Mouse (Mus musculus): ENCODE data around the gene Cdh23.
"Not testable (repeated sequence)": the region's sequence is repeated elsewhere in the genome, so short reads cannot be mapped to it uniquely, and the experiment has no call there.

Cdh23 gene

GRCm38 (mm10) chr10:60696390-60696789 lies at the start of gene Cdh23:
TSS of gene Cdh23 (minus strand) at chr10:60696490.
- DNase-seq (ENCODE audit: low spot score), result no peak

- DNase-seq (ENCODE audit: low spot score), result no peak
Observed at GRCm38 (mm10) chr10:60744543-60745290, 48.4 kb upstream of the Cdh23 start.

GRCm38 (mm10) chr10:60743681-60744080 lies 47.4 kb upstream of the Cdh23 start:
- no peak for DNase-seq (ENCODE audit: low spot score)

- peak; percentile 25 for DNase-seq (ENCODE audit: low spot score)
Observed at GRCm38 (mm10) chr10:60742942-60743341, 46.7 kb upstream of the Cdh23 start.

GRCm38 (mm10) chr10:60742296-60742695 lies 46.0 kb upstream of the Cdh23 start:
- not testable (repeated sequence) for DNase-seq (ENCODE audit: low spot score)

GRCm38 (mm10) chr10:60741435-60741834 lies 45.1 kb upstream of the Cdh23 start:
- DNase-seq (ENCODE audit: low spot score), result no peak

- no peak for DNase-seq (ENCODE audit: low spot score)
Observed at GRCm38 (mm10) chr10:60739619-60740363, 43.5 kb upstream of the Cdh23 start.

- DNase-seq (ENCODE audit: low spot score), result no peak
Observed at GRCm38 (mm10) chr10:60737886-60738640, 41.8 kb upstream of the Cdh23 start.

- no peak for DNase-seq (ENCODE audit: low spot score)
Observed at GRCm38 (mm10) chr10:60737169-60737728, 41.0 kb upstream of the Cdh23 start.

- DNase-seq (ENCODE audit: low spot score), result no peak
Observed at GRCm38 (mm10) chr10:60735737-60736136, 39.4 kb upstream of the Cdh23 start.

- DNase-seq (ENCODE audit: low spot score), result no peak
Observed at GRCm38 (mm10) chr10:60733471-60733870, 37.2 kb upstream of the Cdh23 start.

GRCm38 (mm10) chr10:60732397-60732861 lies 36.1 kb upstream of the Cdh23 start:
- no peak for DNase-seq (ENCODE audit: low spot score)

GRCm38 (mm10) chr10:60731742-60732141 lies 35.5 kb upstream of the Cdh23 start:
- DNase-seq (ENCODE audit: low spot score), result no peak

GRCm38 (mm10) chr10:60727301-60727700 lies 31.0 kb upstream of the Cdh23 start:
- no peak for DNase-seq (ENCODE audit: low spot score)

GRCm38 (mm10) chr10:60726896-60727295 lies 30.6 kb upstream of the Cdh23 start:
- no peak for DNase-seq (ENCODE audit: low spot score)

GRCm38 (mm10) chr10:60724496-60724895 lies 28.2 kb upstream of the Cdh23 start:
- no peak for DNase-seq (ENCODE audit: low spot score)

- no peak for DNase-seq (ENCODE audit: low spot score)
Observed at GRCm38 (mm10) chr10:60723345-60723744, 27.1 kb upstream of the Cdh23 start.

- no peak for DNase-seq (ENCODE audit: low spot score)
Observed at GRCm38 (mm10) chr10:60721640-60722039, 25.4 kb upstream of the Cdh23 start.

GRCm38 (mm10) chr10:60720461-60720860 lies 24.2 kb upstream of the Cdh23 start:
- no peak for DNase-seq (ENCODE audit: low spot score)

- no peak for DNase-seq (ENCODE audit: low spot score)
Observed at GRCm38 (mm10) chr10:60718491-60718890, 22.2 kb upstream of the Cdh23 start.

GRCm38 (mm10) chr10:60716449-60716848 lies 20.2 kb upstream of the Cdh23 start:
- DNase-seq (ENCODE audit: low spot score), result no peak

GRCm38 (mm10) chr10:60712299-60712698 lies 16.0 kb upstream of the Cdh23 start:
- not testable (repeated sequence) for DNase-seq (ENCODE audit: low spot score)
